7 mouse cellular contexts compared by ENCODE assay signal in genomic region chrX:6172136-6172822, GRCm38 (mm10). TPM values are rescaled to one million over a fixed set of nuclear protein-coding genes. Genes with fewer than 3 reads are reported as not detected.
DNase-seq lines count a peak whose midpoint lies in the region; ATAC-seq lines count a peak whose summit lies in the region.
"Not testable (repeated sequence)": the region's sequence is repeated elsewhere in the genome, so short reads cannot be mapped to it uniquely, and the experiment has no call there.

No protein-coding gene starts in this region.

- H3K4me3 ChIP-seq in forebrain, embryonic 10.5 days: peak overlapping the region; percentile 44
- peak overlapping the region; percentile 44 for H3K4me3 ChIP-seq in heart, embryonic 13.5 days
- not testable (repeated sequence) for H3K4me3 ChIP-seq in intestine, embryonic 14.5 days (ENCODE audit: low read depth, low read length)
- peak overlapping the region; percentile 20 for H3K4me3 ChIP-seq in limb, embryonic 11.5 days (ENCODE audit: low read depth, low read length)
- peak overlapping the region; percentile 28 for H3K4me3 ChIP-seq in midbrain, embryonic 11.5 days (ENCODE audit: low read depth, low read length)

- ATAC-seq in heart, embryonic 13.5 days (ENCODE audit: extremely low read depth, insufficient number of reproducible peaks, low FRiP score, low TSS enrichment): 0 out of 2 replicates have a peak, but pooled peaks have one; percentile 14
- ATAC-seq in intestine, embryonic 14.5 days (replicated peaks; ENCODE audit: low FRiP score, low TSS enrichment, low read depth): peak; percentile 79
- peak; percentile 63 for ATAC-seq in limb, embryonic 11.5 days (ENCODE audit: insufficient number of reproducible peaks, low FRiP score, low TSS enrichment, low read depth)
- ATAC-seq in midbrain, embryonic 11.5 days (ENCODE audit: low FRiP score): peak; percentile 73

- not testable (repeated sequence) for H3K36me3 ChIP-seq in forebrain, embryonic 10.5 days (replicated peaks); heart, embryonic 13.5 days; intestine, embryonic 14.5 days (ENCODE audit: control insufficient read depth, insufficient read depth, low read length); limb, embryonic 11.5 days (ENCODE audit: control insufficient read depth, insufficient read depth, low read length); midbrain, embryonic 11.5 days (ENCODE audit: control insufficient read depth, insufficient read depth, low read length)

- 12% methylated on average over 16 of the region's 64 CpGs for WGBS in forebrain, embryonic 10.5 days
- 9% methylated on average over 10 of the region's 64 CpGs for whole genome bisulfite sequencing in heart, embryonic 13.5 days
- 5% methylated on average over 9 of the region's 64 CpGs for WGBS in intestine, embryonic 14.5 days
- 8% methylated on average over 8 of the region's 64 CpGs for WGBS in limb, embryonic 11.5 days
- 18% methylated on average over 8 of the region's 64 CpGs for WGBS in midbrain, embryonic 11.5 days

- not testable (repeated sequence) for H3K9me3 ChIP-seq in forebrain, embryonic 10.5 days; heart, embryonic 13.5 days; intestine, embryonic 14.5 days (ENCODE audit: control insufficient read depth, low read length); limb, embryonic 11.5 days (ENCODE audit: control insufficient read depth, low read length); midbrain, embryonic 11.5 days (ENCODE audit: control insufficient read depth, low read length)

- H3K9ac ChIP-seq in heart, embryonic 13.5 days; intestine, embryonic 14.5 days (ENCODE audit: low read length); limb, embryonic 11.5 days (ENCODE audit: low read length); midbrain, embryonic 11.5 days (ENCODE audit: low read length): not testable (repeated sequence)

- H3K4me2 ChIP-seq in heart, embryonic 13.5 days: peak overlapping the region; percentile 64
- peak overlapping the region; percentile 35; the same call in 1 of the 2 replicates for H3K4me2 ChIP-seq in intestine, embryonic 14.5 days (ENCODE audit: low read length)
- H3K4me2 ChIP-seq in limb, embryonic 11.5 days (ENCODE audit: low read depth, severe bottlenecking): 0 out of 2 replicates have a peak overlapping the region, but pooled peaks have one; percentile 8
- H3K4me2 ChIP-seq in midbrain, embryonic 11.5 days: peak overlapping the region; percentile 33; the same call in 1 of the 2 replicates

- not testable (repeated sequence) for H3K4me1 ChIP-seq in forebrain, embryonic 10.5 days; heart, embryonic 13.5 days; intestine, embryonic 14.5 days (replicated peaks; ENCODE audit: control insufficient read depth, insufficient read depth, low read length); limb, embryonic 11.5 days (ENCODE audit: control insufficient read depth, insufficient read depth, low read length); midbrain, embryonic 11.5 days (ENCODE audit: control insufficient read depth, insufficient read depth, low read length)

- not testable (repeated sequence) for H3K27me3 ChIP-seq in forebrain, embryonic 10.5 days (ENCODE audit: poor library complexity, severe bottlenecking); heart, embryonic 13.5 days (replicated peaks); intestine, embryonic 14.5 days (replicated peaks; ENCODE audit: control insufficient read depth, insufficient read depth, low read length); limb, embryonic 11.5 days (ENCODE audit: control insufficient read depth, insufficient read depth, low read length); midbrain, embryonic 11.5 days (ENCODE audit: control insufficient read depth, insufficient read depth, low read length)

- DNase-seq in cerebellum, adult 18-20 months: peak; percentile 6 to 13
- DNase-seq in forebrain, embryonic 10.5 days (ENCODE audit: extremely low spot score, low spot score); intestine, embryonic 14.5 days (ENCODE audit: low spot score); midbrain, embryonic 11.5 days (ENCODE audit: low spot score, missing footprints): not testable (repeated sequence)
- peak; percentile 19 for DNase-seq in limb, embryonic 11.5 days (ENCODE audit: low spot score)
- DNase-seq in retina, postnatal 1 day: peak; percentile 0

- peak overlapping the region; percentile 74; the same call in 1 of the 2 replicates for H3K27ac ChIP-seq in forebrain, embryonic 10.5 days
- H3K27ac ChIP-seq in heart, embryonic 13.5 days (replicated peaks); intestine, embryonic 14.5 days (ENCODE audit: low read depth); limb, embryonic 11.5 days (replicated peaks; ENCODE audit: low read depth, low read length); midbrain, embryonic 11.5 days (ENCODE audit: low read depth, low read length): not testable (repeated sequence)

RNA-seq across cellular contexts. Expression of gene Nudt10, which starts 0.5 kb away (rescaled TPM):
- 14.8 and 15.0 TPM in 2 replicates for polyA plus RNA-seq in forebrain, embryonic 10.5 days (2016; fragmentation: Nextera tagmentation; extraction: Ambion mirVana)
- 3.6 and 4.0 TPM in 2 replicates for polyA plus RNA-seq in heart, embryonic 13.5 days (2015; fragmentation: Nextera tagmentation; extraction: Ambion mirVana)
- polyA plus RNA-seq in intestine, embryonic 14.5 days (2014; fragmentation: Nextera tagmentation; extraction: Ambion mirVana): 6.0 and 6.9 TPM in 2 replicates
- polyA plus RNA-seq in limb, embryonic 11.5 days (2014; fragmentation: Nextera tagmentation; extraction: Ambion mirVana): 11.8 and 13.6 TPM in 2 replicates
- 29.2 and 29.6 TPM in 2 replicates for polyA plus RNA-seq in midbrain, embryonic 11.5 days (2014; fragmentation: Nextera tagmentation; extraction: Ambion mirVana)

Comparison
In these comparisons a context has a peak if more than half of its experiments do, and no peak if none do; other contexts are left out.
1. ATAC-seq: peak in every context shown above with its lines; median percentile 79 in intestine, embryonic 14.5 days; 73 in midbrain, embryonic 11.5 days; 63 in limb, embryonic 11.5 days; 14 in heart, embryonic 13.5 days.
2. H3K4me2 ChIP-seq: peak in every context shown above with its lines; median percentile 64 in heart, embryonic 13.5 days; 35 in intestine, embryonic 14.5 days; 33 in midbrain, embryonic 11.5 days; 8 in limb, embryonic 11.5 days.